Mouse (Mus musculus): ENCODE results near the gene Angptl2. TPM values are rescaled to one million over a fixed set of nuclear protein-coding genes. Genes with fewer than 3 reads are reported as not detected.

The Angptl2 gene
- polyA plus RNA-seq, 1 experiment from 2014 or later: 14.1 TPM

- Histone ChIP-seq H3K36me3 (replicated peaks; ENCODE audit: control insufficient read depth, insufficient read depth) (no peaks in the 10 kb centered on the region), H3K9ac (no peak overlapping the region), H3K27ac (no peak overlapping the region), H3K4me3 (replicated peaks; ENCODE audit: low read length) (no peak overlapping the region), H3K9me3 (ENCODE audit: control insufficient read depth, low read length) (no peaks in the 10 kb centered on the region), H3K4me1 (replicated peaks; ENCODE audit: control insufficient read depth, insufficient read depth, low read length) (no peaks in the 10 kb centered on the region; the same call in 1 of the 2 replicates), H3K4me2 (replicated peaks) (no peak overlapping the region), H3K27me3 (ENCODE audit: control insufficient read depth, insufficient read depth, low read length) (no peaks in the 10 kb centered on the region)
- WGBS: 84% methylated on average over 2 of the region's 2 CpGs
- DNase-seq (ENCODE audit: low spot score) (no peak), ATAC-seq (ENCODE audit: low FRiP score) (no peak)
These were observed 28.0 kb upstream of the Angptl2 start for GRCm38 (mm10) chr2:33187874-33188273.

DNA sequence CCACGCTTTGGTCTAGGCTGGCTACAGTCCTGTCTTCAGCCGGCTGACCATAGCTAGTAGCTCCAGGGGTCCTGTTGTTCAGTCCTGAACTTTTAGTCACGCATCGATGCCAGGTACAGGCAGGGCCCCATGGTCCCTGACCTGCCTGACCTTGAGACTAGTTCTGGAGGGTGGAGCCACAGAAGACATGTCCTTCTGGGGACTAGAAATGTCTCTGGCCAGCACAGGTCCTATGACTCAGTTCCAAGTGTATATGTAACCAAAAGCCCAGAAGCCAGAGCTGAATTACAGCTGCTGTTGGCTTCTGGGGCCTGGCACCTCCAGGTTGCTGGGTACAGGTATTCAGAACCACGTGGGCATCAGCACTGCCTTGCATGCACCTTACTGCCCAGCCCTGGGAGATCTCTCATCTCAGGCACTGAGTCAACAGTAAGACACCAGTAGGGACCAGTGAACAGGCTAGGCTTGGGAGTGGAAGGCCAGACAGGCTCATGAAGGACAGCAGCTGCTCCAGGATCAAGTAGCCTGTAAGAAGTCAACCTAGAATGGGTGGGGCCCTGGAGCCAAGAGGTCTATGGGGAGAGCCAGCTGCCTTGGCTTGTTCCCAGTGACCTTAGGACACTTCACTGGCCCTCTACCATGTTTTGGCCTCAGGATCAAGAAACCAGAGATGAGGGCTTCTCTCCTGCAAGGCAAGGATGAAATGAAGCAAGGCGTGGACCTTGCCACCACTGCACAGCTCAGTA is 26.8 kb upstream of the Angptl2 start:
- H3K27ac ChIP-seq: no peak overlapping the region
- H3K36me3 ChIP-seq (replicated peaks; ENCODE audit: control insufficient read depth, insufficient read depth): no peaks in the 10 kb centered on the region
- H3K4me3 ChIP-seq (replicated peaks; ENCODE audit: low read length): no peak overlapping the region
- H3K9ac ChIP-seq: no peak overlapping the region
- DNase-seq (ENCODE audit: low spot score) (no peak), ATAC-seq (ENCODE audit: low FRiP score) (no peak)
- H3K27me3 ChIP-seq (ENCODE audit: control insufficient read depth, insufficient read depth, low read length): no peaks in the 10 kb centered on the region
- no peak overlapping the region for H3K4me2 ChIP-seq (replicated peaks)
- 75% methylated on average over 6 of the region's 6 CpGs for WGBS
- no peaks in the 10 kb centered on the region for H3K9me3 ChIP-seq (ENCODE audit: control insufficient read depth, low read length)
- H3K4me1 ChIP-seq (replicated peaks; ENCODE audit: control insufficient read depth, insufficient read depth, low read length): no peaks in the 10 kb centered on the region; the same call in 1 of the 2 replicates

- 72% methylated on average over 3 of the region's 3 CpGs for WGBS
- Histone ChIP-seq H3K27ac (no peak overlapping the region), H3K9me3 (ENCODE audit: control insufficient read depth, low read length) (no peaks in the 10 kb centered on the region), H3K36me3 (replicated peaks; ENCODE audit: control insufficient read depth, insufficient read depth) (no peaks in the 10 kb centered on the region), H3K27me3 (ENCODE audit: control insufficient read depth, insufficient read depth, low read length) (no peaks in the 10 kb centered on the region), H3K4me1 (replicated peaks; ENCODE audit: control insufficient read depth, insufficient read depth, low read length) (no peaks in the 10 kb centered on the region; the same call in 1 of the 2 replicates), H3K4me2 (replicated peaks) (no peak overlapping the region), H3K4me3 (replicated peaks; ENCODE audit: low read length) (no peak overlapping the region), H3K9ac (no peak overlapping the region)
- no peak for ATAC-seq (ENCODE audit: low FRiP score)
- no peak for DNase-seq (ENCODE audit: low spot score)
These were observed 25.9 kb upstream of the Angptl2 start for GRCm38 (mm10) chr2:33189976-33190375.

DNA sequence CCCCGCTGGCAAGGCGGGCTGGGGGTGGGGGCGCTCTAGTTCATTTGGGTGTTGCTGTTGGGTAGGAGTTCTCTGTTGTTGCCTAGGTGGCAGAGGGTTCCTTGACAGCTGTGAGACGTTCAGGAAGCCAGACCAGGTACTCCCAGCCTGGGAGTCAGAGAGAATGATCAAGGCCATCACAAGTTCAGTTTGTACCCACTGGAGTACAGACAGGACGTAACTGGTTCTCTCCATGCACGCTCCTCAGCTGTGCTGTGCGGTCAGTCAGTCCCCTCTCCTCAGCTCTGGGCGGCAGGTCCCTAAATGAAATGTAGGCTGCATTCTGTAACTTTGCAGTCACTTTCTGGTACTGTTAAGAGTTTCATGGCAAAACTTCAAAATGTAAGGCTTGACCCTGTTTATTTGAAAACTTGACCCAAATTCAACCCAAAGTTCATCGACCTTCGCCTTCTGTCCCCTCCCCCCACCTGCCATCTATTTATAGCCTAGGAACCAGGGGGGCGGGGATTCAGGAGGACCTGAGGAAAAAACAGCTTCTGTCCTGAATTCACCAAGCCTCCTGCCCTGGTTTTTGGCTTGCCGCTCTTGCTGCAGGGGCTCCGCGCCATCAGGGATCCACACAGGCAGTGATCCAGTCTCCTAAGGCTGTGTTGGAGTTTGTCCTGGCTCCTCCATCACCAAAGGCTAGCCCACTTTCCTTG is 15.4 kb upstream of the Angptl2 start:
- no peak for ATAC-seq (ENCODE audit: low FRiP score)
- no peak for DNase-seq (ENCODE audit: low spot score)
- Histone ChIP-seq H3K4me1 (replicated peaks; ENCODE audit: control insufficient read depth, insufficient read depth, low read length) (peaks cover 18% of the 10 kb centered on the region), H3K9me3 (ENCODE audit: control insufficient read depth, low read length) (no peaks in the 10 kb centered on the region), H3K36me3 (replicated peaks; ENCODE audit: control insufficient read depth, insufficient read depth) (no peaks in the 10 kb centered on the region), H3K27ac (no peak overlapping the region), H3K27me3 (ENCODE audit: control insufficient read depth, insufficient read depth, low read length) (no peaks in the 10 kb centered on the region), H3K4me2 (replicated peaks) (no peak overlapping the region), H3K4me3 (replicated peaks; ENCODE audit: low read length) (no peak overlapping the region), H3K9ac (no peak overlapping the region)
- WGBS: 79% methylated on average over 14 of the region's 14 CpGs

GRCm38 (mm10) chr2:33203284-33203683 is 12.6 kb upstream of the Angptl2 start:
- H3K4me2 ChIP-seq (replicated peaks): no peak overlapping the region
- no peaks in the 10 kb centered on the region for H3K9me3 ChIP-seq (ENCODE audit: control insufficient read depth, low read length)
- peaks cover 27% of the 10 kb centered on the region for H3K4me1 ChIP-seq (replicated peaks; ENCODE audit: control insufficient read depth, insufficient read depth, low read length)
- H3K9ac ChIP-seq: 0 out of 2 replicates have a peak overlapping the region, but pooled peaks have one; percentile 34
- H3K36me3 ChIP-seq (replicated peaks; ENCODE audit: control insufficient read depth, insufficient read depth): no peaks in the 10 kb centered on the region
- no peak for DNase-seq (ENCODE audit: low spot score)
- WGBS: 51% methylated on average over 6 of the region's 6 CpGs
- H3K27me3 ChIP-seq (ENCODE audit: control insufficient read depth, insufficient read depth, low read length): no peaks in the 10 kb centered on the region
- no peak overlapping the region for H3K4me3 ChIP-seq (replicated peaks; ENCODE audit: low read length)
- 0 out of 2 replicates have a peak overlapping the region, but pooled peaks have one; percentile 47 for H3K27ac ChIP-seq
- no peak for ATAC-seq (ENCODE audit: low FRiP score)

GRCm38 (mm10) chr2:33204980-33205379 is 10.9 kb upstream of the Angptl2 start:
- Histone ChIP-seq H3K36me3 (replicated peaks; ENCODE audit: control insufficient read depth, insufficient read depth) (no peaks in the 10 kb centered on the region), H3K27me3 (ENCODE audit: control insufficient read depth, insufficient read depth, low read length) (no peaks in the 10 kb centered on the region), H3K4me1 (replicated peaks; ENCODE audit: control insufficient read depth, insufficient read depth, low read length) (peaks cover 27% of the 10 kb centered on the region), H3K4me3 (replicated peaks; ENCODE audit: low read length) (no peak overlapping the region), H3K4me2 (replicated peaks) (no peak overlapping the region), H3K27ac (no peak overlapping the region), H3K9ac (no peak overlapping the region), H3K9me3 (ENCODE audit: control insufficient read depth, low read length) (no peaks in the 10 kb centered on the region)
- DNase-seq (ENCODE audit: low spot score) (no peak), ATAC-seq (ENCODE audit: low FRiP score) (no peak)
- 91% methylated on average over 5 of the region's 5 CpGs for WGBS

DNA sequence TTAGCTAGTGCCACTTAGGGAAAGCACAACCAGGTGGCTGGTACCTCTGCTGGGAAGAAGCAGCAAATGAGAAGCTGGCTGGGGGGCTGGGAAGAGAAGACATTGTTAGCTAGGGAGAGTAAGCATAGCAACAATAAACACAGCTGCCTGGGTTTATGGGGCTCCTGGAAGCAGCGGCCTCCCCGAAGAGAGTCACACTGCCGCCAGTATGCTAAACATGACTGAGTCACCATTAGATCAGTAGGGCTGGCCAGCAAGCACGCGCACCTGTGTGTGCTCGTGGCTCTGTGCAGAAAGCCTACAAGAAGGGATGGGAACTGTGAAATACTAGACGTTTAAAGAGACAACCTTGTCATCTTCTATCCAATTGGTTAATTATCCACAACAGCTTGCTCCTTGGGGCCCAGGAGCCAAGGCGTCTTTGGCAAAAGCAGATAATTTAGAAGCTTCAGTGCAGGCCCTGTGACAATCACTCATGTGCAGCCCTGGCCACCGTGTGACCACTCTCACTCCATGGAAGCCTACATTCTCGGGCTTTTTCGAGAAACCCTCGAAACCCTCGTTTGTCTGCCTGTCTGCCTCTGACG is 9.8 kb upstream of the Angptl2 start:
- H3K4me3 ChIP-seq (replicated peaks; ENCODE audit: low read length): no peak overlapping the region
- no peak overlapping the region for H3K4me2 ChIP-seq (replicated peaks)
- peak overlapping the region; percentile 35; the same call in 1 of the 2 replicates for H3K27ac ChIP-seq
- peaks cover 27% of the 10 kb centered on the region for H3K4me1 ChIP-seq (replicated peaks; ENCODE audit: control insufficient read depth, insufficient read depth, low read length)
- ATAC-seq (ENCODE audit: low FRiP score) (no peak), DNase-seq (ENCODE audit: low spot score) (no peak)
- H3K36me3 ChIP-seq (replicated peaks; ENCODE audit: control insufficient read depth, insufficient read depth): no peaks in the 10 kb centered on the region
- H3K9ac ChIP-seq: 0 out of 2 replicates have a peak overlapping the region, but pooled peaks have one; percentile 2
- H3K27me3 ChIP-seq (ENCODE audit: control insufficient read depth, insufficient read depth, low read length): no peaks in the 10 kb centered on the region
- 41% methylated on average over 14 of the region's 14 CpGs for WGBS
- H3K9me3 ChIP-seq (ENCODE audit: control insufficient read depth, low read length): no peaks in the 10 kb centered on the region

DNA sequence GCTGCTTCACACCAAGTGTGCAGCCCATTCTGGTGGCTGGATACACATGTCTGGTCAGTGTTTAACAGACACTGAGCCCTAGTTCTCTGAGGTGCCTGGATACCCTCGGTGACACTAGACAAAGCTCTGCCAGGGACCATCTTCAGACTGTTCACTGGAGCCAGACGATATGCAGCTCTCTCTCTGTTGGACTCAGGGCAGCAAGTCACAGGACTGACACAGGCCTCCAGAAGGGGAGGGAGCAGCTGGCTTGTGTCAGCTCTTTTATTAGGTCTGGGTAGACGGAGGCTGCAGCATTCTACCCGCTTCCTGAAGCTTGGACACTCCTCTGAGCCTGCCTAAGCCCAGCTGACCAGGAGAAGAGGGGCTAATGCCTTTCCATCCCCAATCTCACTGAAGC is 8.8 kb upstream of the Angptl2 start:
- Histone ChIP-seq H3K4me1 (replicated peaks; ENCODE audit: control insufficient read depth, insufficient read depth, low read length) (peaks cover 27% of the 10 kb centered on the region), H3K27me3 (ENCODE audit: control insufficient read depth, insufficient read depth, low read length) (no peaks in the 10 kb centered on the region), H3K9ac (no peak overlapping the region), H3K4me3 (replicated peaks; ENCODE audit: low read length) (no peak overlapping the region), H3K4me2 (replicated peaks) (no peak overlapping the region), H3K36me3 (replicated peaks; ENCODE audit: control insufficient read depth, insufficient read depth) (no peaks in the 10 kb centered on the region), H3K27ac (peak overlapping the region; percentile 4; the same call in 1 of the 2 replicates), H3K9me3 (ENCODE audit: control insufficient read depth, low read length) (no peaks in the 10 kb centered on the region)
- DNase-seq (ENCODE audit: low spot score): no peak
- ATAC-seq (ENCODE audit: low FRiP score): no peak; the same call in 1 of the 2 replicates
- 16% methylated on average over 4 of the region's 4 CpGs for WGBS

DNA sequence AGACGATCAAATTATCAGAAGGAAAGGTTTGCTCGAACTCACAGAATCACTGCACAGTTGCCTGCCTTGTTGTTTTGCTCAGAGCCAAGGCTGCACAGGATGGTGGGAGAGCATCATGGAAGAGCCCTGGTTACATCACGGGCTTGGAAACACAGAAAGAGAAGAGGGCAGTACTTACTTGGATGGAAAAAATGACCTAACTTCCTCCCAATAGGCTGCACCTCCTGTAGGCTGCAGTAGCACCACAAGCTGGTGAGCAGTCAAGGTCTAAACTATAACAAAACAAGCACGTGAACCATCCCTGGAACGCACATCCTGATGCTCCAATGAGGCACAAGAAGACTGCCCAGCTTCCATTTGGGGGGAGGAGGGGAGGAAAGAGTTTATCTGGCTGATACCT is 7.7 kb upstream of the Angptl2 start:
- ATAC-seq (ENCODE audit: low FRiP score): no peak
- 89% methylated on average over 5 of the region's 5 CpGs for WGBS
- peaks cover 23% of the 10 kb centered on the region for H3K4me1 ChIP-seq (replicated peaks; ENCODE audit: control insufficient read depth, insufficient read depth, low read length)
- no peaks in the 10 kb centered on the region for H3K36me3 ChIP-seq (replicated peaks; ENCODE audit: control insufficient read depth, insufficient read depth)
- H3K4me3 ChIP-seq (replicated peaks; ENCODE audit: low read length): no peak overlapping the region
- DNase-seq (ENCODE audit: low spot score): no peak
- H3K9me3 ChIP-seq (ENCODE audit: control insufficient read depth, low read length): no peaks in the 10 kb centered on the region
- H3K27ac ChIP-seq: no peak overlapping the region
- no peaks in the 10 kb centered on the region for H3K27me3 ChIP-seq (ENCODE audit: control insufficient read depth, insufficient read depth, low read length)
- H3K4me2 ChIP-seq (replicated peaks): no peak overlapping the region
- H3K9ac ChIP-seq: no peak overlapping the region

Data from hindbrain, embryonic 14.5 days (tissue).